Mouse (Mus musculus) small intestine, adult 2 months (tissue): Measurements from ENCODE around the gene Phc3. TPM values are rescaled to one million over a fixed set of nuclear protein-coding genes. Genes with fewer than 3 reads are reported as not detected.

Experiments used
- H3K27ac ChIP-seq: fragments of 200-500 bp; 2 replicates; pipeline ENCODE4 v1.5.1; 2012; ENCODE audit warnings: low read depth, low read length, control low read depth, inconsistent platforms; ENCODE audit not compliant: insufficient read depth
- H3K27me3 ChIP-seq: fragments of 200-500 bp; 2 replicates; pipeline ENCODE4 v1.6.1; 2012; ENCODE audit warnings: mild to moderate bottlenecking, moderate library complexity, low read length, inconsistent platforms; ENCODE audit not compliant: control insufficient read depth, insufficient read depth
- H3K36me3 ChIP-seq: fragments of 200-500 bp; 2 replicates; pipeline ENCODE4 v1.6.1; 2012; ENCODE audit warnings: mild to moderate bottlenecking, low read length, control low read depth, inconsistent platforms; ENCODE audit not compliant: control insufficient read depth, insufficient read depth
- H3K4me1 ChIP-seq: fragments of 200-500 bp; 2 replicates; pipeline ENCODE4 v1.6.1; 2012; ENCODE audit warnings: low read length, inconsistent platforms, mixed read lengths; ENCODE audit not compliant: control insufficient read depth, insufficient read depth, insufficient read length
- H3K4me3 ChIP-seq: fragments of 200-500 bp; 2 replicates; pipeline ENCODE4 v1.5.1; 2012; ENCODE audit warnings: low read depth, mild to moderate bottlenecking, control low read depth, inconsistent platforms, low read length, moderate library complexity
- CTCF ChIP-seq: fragments of 200-500 bp; IDR thresholded peaks from 2 replicates; pipeline ENCODE4 v1.5.1; 2012; ENCODE audit warnings: low read depth, mild to moderate bottlenecking, control low read depth, inconsistent platforms, low read length, moderate library complexity, mixed read lengths; ENCODE audit not compliant: insufficient replicate concordance, insufficient read length; ENCODE audit errors: extremely low read depth
- POLR2A ChIP-seq: fragments of 200-500 bp; IDR thresholded peaks from 2 replicates; pipeline ENCODE4 v1.6.1; 2012; ENCODE audit warnings: low read depth, mild to moderate bottlenecking, control low read depth, inconsistent platforms, low read length, moderate library complexity
- WGBS: fragments of 180-500 bp; shearing (Covaris S2); methylation state at CpG from one replicate; pipeline ENCODE4 v1.1.7; 2018; 5-methylcytosine and 5-hydroxymethylcytosine counted together
- polyA plus RNA-seq: library from polyadenylated mRNA; depleted of rRNA; stranded (reverse); fragments of >200 nt; gene quantifications from 2 replicates; pipeline ENCODE4 v1.2.3, GENCODE M21; 2012

Gene Phc3
- polyA plus RNA-seq, 1 experiment = 21.8 TPM

- H3K27me3 ChIP-seq = no peaks in the 10 kb centered on the region
- WGBS = 48% methylated on average over 7 of the region's 7 CpGs
- TF ChIP-seq POLR2A (no peak), CTCF (no peak)
- no peak overlapping the region for H3K4me3 ChIP-seq
- H3K27ac ChIP-seq = no peak overlapping the region
- H3K36me3 ChIP-seq = peaks cover 65% of the 10 kb centered on the region
- H3K4me1 ChIP-seq = peaks cover 4% of the 10 kb centered on the region; the same call in 1 of the 2 replicates
Measured at GRCm38 (mm10) chr3:30959868-30960831, 9.1 kb downstream of the Phc3 start.

- WGBS = 41% methylated on average over 2 of the region's 2 CpGs
- no peaks in the 10 kb centered on the region for H3K27me3 ChIP-seq
- H3K36me3 ChIP-seq = peaks cover 64% of the 10 kb centered on the region
- TF ChIP-seq CTCF (no peak), POLR2A (no peak)
- H3K4me3 ChIP-seq = no peak overlapping the region
- H3K27ac ChIP-seq = no peak overlapping the region
- H3K4me1 ChIP-seq = peaks cover 4% of the 10 kb centered on the region; the same call in 1 of the 2 replicates
Measured at GRCm38 (mm10) chr3:30958709-30959108, 10.5 kb downstream of the Phc3 start.

GRCm38 (mm10) chr3:30956327-30956726, 12.9 kb downstream of the Phc3 start:
- WGBS = 84% methylated on average over 6 of the region's 6 CpGs
- Histone ChIP-seq H3K4me1 (peaks cover 10% of the 10 kb centered on the region; the same call in 1 of the 2 replicates), H3K36me3 (peaks cover 51% of the 10 kb centered on the region), H3K4me3 (no peak overlapping the region), H3K27ac (no peak overlapping the region), H3K27me3 (no peaks in the 10 kb centered on the region)
- TF ChIP-seq POLR2A (no peak), CTCF (no peak)

GRCm38 (mm10) chr3:30952273-30953070, 16.7 kb downstream of the Phc3 start:
- Histone ChIP-seq H3K36me3 (peaks cover 35% of the 10 kb centered on the region), H3K27ac (no peak overlapping the region), H3K27me3 (no peaks in the 10 kb centered on the region), H3K4me1 (peaks cover 7% of the 10 kb centered on the region; the same call in 1 of the 2 replicates), H3K4me3 (no peak overlapping the region)
- 46% methylated on average over 12 of the region's 12 CpGs for WGBS
- no peak for TF ChIP-seq POLR2A
- no peak for TF ChIP-seq CTCF

- H3K27ac ChIP-seq = no peak overlapping the region
- peaks cover 35% of the 10 kb centered on the region for H3K36me3 ChIP-seq
- WGBS = 60% methylated on average over 3 of the region's 3 CpGs
- peaks cover 7% of the 10 kb centered on the region; the same call in 1 of the 2 replicates for H3K4me1 ChIP-seq
- H3K4me3 ChIP-seq = no peak overlapping the region
- H3K27me3 ChIP-seq = no peaks in the 10 kb centered on the region
- TF ChIP-seq CTCF = no peak
- no peak for TF ChIP-seq POLR2A
Measured at GRCm38 (mm10) chr3:30951652-30952051, 17.6 kb downstream of the Phc3 start.

- peaks cover 37% of the 10 kb centered on the region for H3K36me3 ChIP-seq
- no peak overlapping the region for H3K4me3 ChIP-seq
- no peak overlapping the region for H3K27ac ChIP-seq
- no peaks in the 10 kb centered on the region for H3K27me3 ChIP-seq
- TF ChIP-seq CTCF (no peak), POLR2A (no peak)
- H3K4me1 ChIP-seq = peaks cover 4% of the 10 kb centered on the region; the same call in 1 of the 2 replicates
Measured at GRCm38 (mm10) chr3:30934384-30934783, 34.8 kb downstream of the Phc3 start.

GRCm38 (mm10) chr3:30929828-30930227, 39.4 kb downstream of the Phc3 start:
- Histone ChIP-seq H3K36me3 (peaks cover 26% of the 10 kb centered on the region), H3K27me3 (no peaks in the 10 kb centered on the region), H3K27ac (no peak overlapping the region), H3K4me3 (no peak overlapping the region), H3K4me1 (peaks cover 4% of the 10 kb centered on the region; the same call in 1 of the 2 replicates)
- 81% methylated on average over 3 of the region's 3 CpGs for WGBS
- TF ChIP-seq CTCF (no peak), POLR2A (no peak)
